Mouse (Mus musculus): Measurements from ENCODE around the gene Map2. TPM values are rescaled to one million over a fixed set of nuclear protein-coding genes. Genes with fewer than 3 reads are reported as not detected.

The Map2 gene
- polyA plus RNA-seq, 1 experiment from 2014 or later: 298 TPM

GRCm38 (mm10) chr1:66418360-66418759 lies 243.3 kb downstream of the Map2 start:
- ATAC-seq (no peak), DNase-seq (ENCODE audit: low spot score) (no peak)
- H3K9ac ChIP-seq (ENCODE audit: low read length): no peak overlapping the region
- no peaks in the 10 kb centered on the region for H3K27me3 ChIP-seq (replicated peaks; ENCODE audit: control insufficient read depth, insufficient read depth, low read length)
- no peak overlapping the region for H3K4me3 ChIP-seq (ENCODE audit: low read depth, low read length)
- H3K27ac ChIP-seq (ENCODE audit: low read depth, low read length): no peak overlapping the region
- H3K4me1 ChIP-seq (ENCODE audit: control insufficient read depth, insufficient read depth, low read length): no peaks in the 10 kb centered on the region
- no peak overlapping the region for H3K4me2 ChIP-seq (ENCODE audit: low read length)
- peaks cover 64% of the 10 kb centered on the region for H3K36me3 ChIP-seq (ENCODE audit: control insufficient read depth, insufficient read depth, low read length)
- H3K9me3 ChIP-seq (replicated peaks; ENCODE audit: control insufficient read depth, low read length): no peaks in the 10 kb centered on the region

GRCm38 (mm10) chr1:66426073-66426472 lies 251.0 kb downstream of the Map2 start:
- Histone ChIP-seq H3K27ac (ENCODE audit: low read depth, low read length) (no peak overlapping the region), H3K9me3 (replicated peaks; ENCODE audit: control insufficient read depth, low read length) (no peaks in the 10 kb centered on the region), H3K4me2 (ENCODE audit: low read length) (no peak overlapping the region), H3K27me3 (replicated peaks; ENCODE audit: control insufficient read depth, insufficient read depth, low read length) (no peaks in the 10 kb centered on the region), H3K4me1 (ENCODE audit: control insufficient read depth, insufficient read depth, low read length) (no peaks in the 10 kb centered on the region), H3K9ac (ENCODE audit: low read length) (no peak overlapping the region), H3K4me3 (ENCODE audit: low read depth, low read length) (no peak overlapping the region), H3K36me3 (ENCODE audit: control insufficient read depth, insufficient read depth, low read length) (peaks cover 67% of the 10 kb centered on the region)
- WGBS: 94% methylated on average over 5 of the region's 5 CpGs
- no peak for ATAC-seq
- DNase-seq (ENCODE audit: low spot score): no peak

- no peak overlapping the region for H3K27ac ChIP-seq (ENCODE audit: low read depth, low read length)
- H3K4me2 ChIP-seq (ENCODE audit: low read length): no peak overlapping the region
- DNase-seq (ENCODE audit: low spot score) (no peak), ATAC-seq (no peak)
- no peaks in the 10 kb centered on the region for H3K27me3 ChIP-seq (replicated peaks; ENCODE audit: control insufficient read depth, insufficient read depth, low read length)
- H3K4me1 ChIP-seq (ENCODE audit: control insufficient read depth, insufficient read depth, low read length): no peaks in the 10 kb centered on the region
- H3K36me3 ChIP-seq (ENCODE audit: control insufficient read depth, insufficient read depth, low read length): peaks cover 62% of the 10 kb centered on the region
- no peaks in the 10 kb centered on the region for H3K9me3 ChIP-seq (replicated peaks; ENCODE audit: control insufficient read depth, low read length)
- H3K4me3 ChIP-seq (ENCODE audit: low read depth, low read length): no peak overlapping the region
- H3K9ac ChIP-seq (ENCODE audit: low read length): no peak overlapping the region
Observed at GRCm38 (mm10) chr1:66430962-66431361, 255.9 kb downstream of the Map2 start.

GRCm38 (mm10) chr1:66431472-66431871 lies 256.4 kb downstream of the Map2 start:
- H3K9me3 ChIP-seq (replicated peaks; ENCODE audit: control insufficient read depth, low read length): no peaks in the 10 kb centered on the region
- DNase-seq (ENCODE audit: low spot score): no peak
- no peak overlapping the region for H3K27ac ChIP-seq (ENCODE audit: low read depth, low read length)
- H3K4me1 ChIP-seq (ENCODE audit: control insufficient read depth, insufficient read depth, low read length): no peaks in the 10 kb centered on the region
- WGBS: 92% methylated on average over 6 of the region's 6 CpGs
- ATAC-seq: no peak
- no peak overlapping the region for H3K4me3 ChIP-seq (ENCODE audit: low read depth, low read length)
- H3K27me3 ChIP-seq (replicated peaks; ENCODE audit: control insufficient read depth, insufficient read depth, low read length): no peaks in the 10 kb centered on the region
- H3K36me3 ChIP-seq (ENCODE audit: control insufficient read depth, insufficient read depth, low read length): peaks cover 59% of the 10 kb centered on the region
- no peak overlapping the region for H3K9ac ChIP-seq (ENCODE audit: low read length)
- no peak overlapping the region for H3K4me2 ChIP-seq (ENCODE audit: low read length)

GRCm38 (mm10) chr1:66438069-66438468 lies 263.0 kb downstream of the Map2 start:
- WGBS: 95% methylated on average over 2 of the region's 2 CpGs
- H3K27ac ChIP-seq (ENCODE audit: low read depth, low read length): no peak overlapping the region
- no peaks in the 10 kb centered on the region for H3K4me1 ChIP-seq (ENCODE audit: control insufficient read depth, insufficient read depth, low read length)
- no peak for DNase-seq (ENCODE audit: low spot score)
- H3K36me3 ChIP-seq (ENCODE audit: control insufficient read depth, insufficient read depth, low read length): peaks cover 62% of the 10 kb centered on the region
- no peak overlapping the region for H3K4me2 ChIP-seq (ENCODE audit: low read length)
- H3K9me3 ChIP-seq (replicated peaks; ENCODE audit: control insufficient read depth, low read length): no peaks in the 10 kb centered on the region
- ATAC-seq: no peak
- H3K27me3 ChIP-seq (replicated peaks; ENCODE audit: control insufficient read depth, insufficient read depth, low read length): no peaks in the 10 kb centered on the region
- H3K4me3 ChIP-seq (ENCODE audit: low read depth, low read length): no peak overlapping the region
- H3K9ac ChIP-seq (ENCODE audit: low read length): no peak overlapping the region

- H3K27me3 ChIP-seq (replicated peaks; ENCODE audit: control insufficient read depth, insufficient read depth, low read length): no peaks in the 10 kb centered on the region
- no peak overlapping the region for H3K4me2 ChIP-seq (ENCODE audit: low read length)
- ATAC-seq: no peak
- DNase-seq (ENCODE audit: low spot score): no peak
- 86% methylated on average over 2 of the region's 2 CpGs for WGBS
- peaks cover 45% of the 10 kb centered on the region for H3K36me3 ChIP-seq (ENCODE audit: control insufficient read depth, insufficient read depth, low read length)
- H3K9ac ChIP-seq (ENCODE audit: low read length): no peak overlapping the region
- no peaks in the 10 kb centered on the region for H3K9me3 ChIP-seq (replicated peaks; ENCODE audit: control insufficient read depth, low read length)
- no peaks in the 10 kb centered on the region for H3K4me1 ChIP-seq (ENCODE audit: control insufficient read depth, insufficient read depth, low read length)
- no peak overlapping the region for H3K4me3 ChIP-seq (ENCODE audit: low read depth, low read length)
- no peak overlapping the region for H3K27ac ChIP-seq (ENCODE audit: low read depth, low read length)
Observed at GRCm38 (mm10) chr1:66442922-66443321, 267.8 kb downstream of the Map2 start.

GRCm38 (mm10) chr1:66449471-66449870 lies 274.4 kb downstream of the Map2 start:
- Histone ChIP-seq H3K36me3 (ENCODE audit: control insufficient read depth, insufficient read depth, low read length) (no peaks in the 10 kb centered on the region), H3K9me3 (replicated peaks; ENCODE audit: control insufficient read depth, low read length) (no peaks in the 10 kb centered on the region), H3K4me3 (ENCODE audit: low read depth, low read length) (no peak overlapping the region), H3K27me3 (replicated peaks; ENCODE audit: control insufficient read depth, insufficient read depth, low read length) (no peaks in the 10 kb centered on the region), H3K4me2 (ENCODE audit: low read length) (no peak overlapping the region), H3K27ac (ENCODE audit: low read depth, low read length) (no peak overlapping the region), H3K9ac (ENCODE audit: low read length) (no peak overlapping the region), H3K4me1 (ENCODE audit: control insufficient read depth, insufficient read depth, low read length) (no peaks in the 10 kb centered on the region)
- no peak for ATAC-seq
- DNase-seq (ENCODE audit: low spot score): no peak
- 75% methylated on average over 2 of the region's 2 CpGs for WGBS

- no peak for ATAC-seq
Observed at GRCm38 (mm10) chr1:66456580-66456979, 281.5 kb downstream of the Map2 start.

GRCm38 (mm10) chr1:66457747-66458146 lies 282.7 kb downstream of the Map2 start:
- ATAC-seq: no peak
- no peaks in the 10 kb centered on the region for H3K36me3 ChIP-seq (ENCODE audit: control insufficient read depth, insufficient read depth, low read length)
- no peak overlapping the region for H3K27ac ChIP-seq (ENCODE audit: low read depth, low read length)
- no peak overlapping the region for H3K9ac ChIP-seq (ENCODE audit: low read length)
- no peaks in the 10 kb centered on the region for H3K27me3 ChIP-seq (replicated peaks; ENCODE audit: control insufficient read depth, insufficient read depth, low read length)
- DNase-seq (ENCODE audit: low spot score): no peak
- H3K4me1 ChIP-seq (ENCODE audit: control insufficient read depth, insufficient read depth, low read length): no peaks in the 10 kb centered on the region
- no peaks in the 10 kb centered on the region for H3K9me3 ChIP-seq (replicated peaks; ENCODE audit: control insufficient read depth, low read length)
- no peak overlapping the region for H3K4me3 ChIP-seq (ENCODE audit: low read depth, low read length)
- WGBS: 87% methylated on average over 3 of the region's 3 CpGs
- no peak overlapping the region for H3K4me2 ChIP-seq (ENCODE audit: low read length)

More at GRCm38 (mm10) chr1:66456580-66456979, 281.5 kb downstream of the Map2 start:
- Histone ChIP-seq H3K27ac (ENCODE audit: low read depth, low read length) (no peak overlapping the region), H3K36me3 (ENCODE audit: control insufficient read depth, insufficient read depth, low read length) (no peaks in the 10 kb centered on the region), H3K9me3 (replicated peaks; ENCODE audit: control insufficient read depth, low read length) (no peaks in the 10 kb centered on the region), H3K9ac (ENCODE audit: low read length) (no peak overlapping the region), H3K4me1 (ENCODE audit: control insufficient read depth, insufficient read depth, low read length) (no peaks in the 10 kb centered on the region), H3K4me2 (ENCODE audit: low read length) (no peak overlapping the region), H3K27me3 (replicated peaks; ENCODE audit: control insufficient read depth, insufficient read depth, low read length) (no peaks in the 10 kb centered on the region), H3K4me3 (ENCODE audit: low read depth, low read length) (no peak overlapping the region)
- WGBS: 17% methylated on average over 2 of the region's 2 CpGs
- no peak for DNase-seq (ENCODE audit: low spot score)

Data from forebrain, embryonic 14.5 days (tissue).